25 mouse cellular contexts compared by ENCODE assay signal in genomic region chr11:72113296-72113695, GRCm38 (mm10). TPM values are rescaled to one million over a fixed set of nuclear protein-coding genes. Genes with fewer than 3 reads are reported as not detected.
DNase-seq lines count a peak whose midpoint lies in the region; ATAC-seq lines count a peak whose summit lies in the region.
"Had no signal": no experiment of that assay in that cellular context is flagged by ENCODE, and none has a peak within 500 bp of the region (broad histone marks: within the 10 kb centered on the region; RNA-seq: fewer than 3 reads in every experiment).

No protein-coding gene starts in this region.

- peaks cover 3% of the 10 kb centered on the region; the same call in 1 of the 2 replicates for H3K4me1 ChIP-seq in midbrain, embryonic 11.5 days (ENCODE audit: control insufficient read depth, insufficient read depth, low read length)
- no peaks in the 10 kb centered on the region for H3K4me1 ChIP-seq in midbrain, embryonic 14.5 days (ENCODE audit: control insufficient read depth, insufficient read depth, low read length)
- no peaks in the 10 kb centered on the region for H3K4me1 ChIP-seq in embryonic facial prominence, embryonic 10.5 days
- no peaks in the 10 kb centered on the region for H3K4me1 ChIP-seq in heart, embryonic 11.5 days (ENCODE audit: control insufficient read depth, insufficient read depth, low read length)
- H3K4me1 ChIP-seq: heart, embryonic 12.5 days; limb, embryonic 13.5 days; midbrain, embryonic 15.5 days; stomach, embryonic 15.5 days had no signal

- H3K9ac ChIP-seq in midbrain, embryonic 11.5 days (ENCODE audit: low read length) = no peak overlapping the region
- H3K9ac ChIP-seq in midbrain, embryonic 14.5 days (replicated peaks; ENCODE audit: low read length) = no peak overlapping the region
- no peak overlapping the region for H3K9ac ChIP-seq in heart, embryonic 11.5 days (ENCODE audit: low read depth, low read length)
- H3K9ac ChIP-seq: forebrain, postnatal 0 days; heart, embryonic 12.5 days; hindbrain, embryonic 14.5 days; limb, embryonic 13.5 days; liver, embryonic 14.5 days; midbrain, embryonic 15.5 days; stomach, embryonic 15.5 days had no signal

- H3K9me3 ChIP-seq in midbrain, embryonic 11.5 days (ENCODE audit: control insufficient read depth, low read length) = no peaks in the 10 kb centered on the region
- H3K9me3 ChIP-seq in midbrain, embryonic 14.5 days (ENCODE audit: control insufficient read depth, low read length) = no peaks in the 10 kb centered on the region
- H3K9me3 ChIP-seq in embryonic facial prominence, embryonic 10.5 days = no peaks in the 10 kb centered on the region
- H3K9me3 ChIP-seq in heart, embryonic 11.5 days (replicated peaks; ENCODE audit: control insufficient read depth, low read length) = no peaks in the 10 kb centered on the region
- H3K9me3 ChIP-seq: forebrain, embryonic 10.5 days; heart, embryonic 12.5 days; limb, embryonic 13.5 days; midbrain, embryonic 15.5 days; stomach, embryonic 15.5 days had no signal

- H3K27ac ChIP-seq in midbrain, embryonic 11.5 days (ENCODE audit: low read depth, low read length) = no peak overlapping the region
- no peak overlapping the region for H3K27ac ChIP-seq in midbrain, embryonic 14.5 days (replicated peaks; ENCODE audit: low read depth, low read length)
- H3K27ac ChIP-seq in embryonic facial prominence, embryonic 10.5 days (replicated peaks) = no peak overlapping the region
- H3K27ac ChIP-seq in heart, embryonic 11.5 days (ENCODE audit: low read depth, low read length) = no peak overlapping the region
- H3K27ac ChIP-seq: forebrain, embryonic 10.5 days; gastrocnemius, adult 2 months; hindbrain, embryonic 14.5 days; limb, embryonic 13.5 days; liver, embryonic 14.5 days; midbrain, embryonic 15.5 days; stomach, embryonic 15.5 days had no signal

- peak; percentile 54 for DNase-seq in embryo, embryonic 11 days
- DNase-seq in embryo, embryonic 9.5 days (ENCODE audit: extremely low spot score) = no peak
- DNase-seq in midbrain, embryonic 11.5 days (ENCODE audit: low spot score, missing footprints) = peak; percentile 78
- DNase-seq in midbrain, embryonic 14.5 days = no peak
- peak; percentile 25 for DNase-seq in embryonic facial prominence, embryonic 10.5 days (ENCODE audit: low spot score)
- DNase-seq in thymus, postnatal 36 days = no peak
- DNase-seq in lung, postnatal 36 days = no peak
- DNase-seq: B cell, adult 2 months; cerebellum, adult 2 months; forebrain, postnatal 0 days; gastrocnemius, adult 2 months; heart, postnatal 14 days; layer of hippocampus, adult 9-11 months; right cerebral cortex, postnatal 25 days; thymus, adult 18-20 months had no signal

- no peak for ATAC-seq in midbrain, embryonic 11.5 days (ENCODE audit: low FRiP score)
- ATAC-seq in midbrain, embryonic 14.5 days (ENCODE audit: low FRiP score, low TSS enrichment) = no peak
- ATAC-seq in heart, embryonic 11.5 days (replicated peaks; ENCODE audit: insufficient number of reproducible peaks, low FRiP score, low TSS enrichment) = no peak
- ATAC-seq: forebrain, postnatal 0 days; intestine, postnatal 0 days; lung, postnatal 0 days; midbrain, embryonic 15.5 days had no signal

- H3K27me3 ChIP-seq in midbrain, embryonic 11.5 days (ENCODE audit: control insufficient read depth, insufficient read depth, low read length) = no peaks in the 10 kb centered on the region
- H3K27me3 ChIP-seq in midbrain, embryonic 14.5 days (ENCODE audit: control insufficient read depth, insufficient read depth, low read length) = no peaks in the 10 kb centered on the region
- no peaks in the 10 kb centered on the region for H3K27me3 ChIP-seq in embryonic facial prominence, embryonic 10.5 days (replicated peaks; ENCODE audit: low read depth, poor library complexity, severe bottlenecking)
- no peaks in the 10 kb centered on the region for H3K27me3 ChIP-seq in heart, embryonic 11.5 days (ENCODE audit: control insufficient read depth, insufficient read depth, low read length)
- H3K27me3 ChIP-seq: heart, embryonic 12.5 days; limb, embryonic 13.5 days; midbrain, embryonic 15.5 days; stomach, embryonic 15.5 days had no signal

- no peak overlapping the region for H3K4me3 ChIP-seq in midbrain, embryonic 11.5 days (ENCODE audit: low read depth, low read length)
- no peak overlapping the region for H3K4me3 ChIP-seq in midbrain, embryonic 14.5 days (replicated peaks; ENCODE audit: low read depth, low read length)
- H3K4me3 ChIP-seq in embryonic facial prominence, embryonic 10.5 days = no peak overlapping the region
- H3K4me3 ChIP-seq in heart, embryonic 11.5 days (ENCODE audit: low read depth, low read length) = no peak overlapping the region
- H3K4me3 ChIP-seq: forebrain, embryonic 10.5 days; gastrocnemius, adult 2 months; heart, embryonic 12.5 days; limb, embryonic 13.5 days; midbrain, embryonic 15.5 days; stomach, embryonic 15.5 days had no signal

- 62% methylated on average over 4 of the region's 4 CpGs for WGBS in midbrain, embryonic 11.5 days
- 64% methylated on average over 4 of the region's 4 CpGs for WGBS in midbrain, embryonic 14.5 days
- 64% methylated on average over 4 of the region's 4 CpGs for WGBS in embryonic facial prominence, embryonic 10.5 days
- 52% methylated on average over 4 of the region's 4 CpGs for WGBS in heart, embryonic 11.5 days (ENCODE audit: insufficient replicate concordance)

- H3K36me3 ChIP-seq in midbrain, embryonic 11.5 days (ENCODE audit: control insufficient read depth, insufficient read depth, low read length) = no peaks in the 10 kb centered on the region
- no peaks in the 10 kb centered on the region for H3K36me3 ChIP-seq in midbrain, embryonic 14.5 days (ENCODE audit: control insufficient read depth, insufficient read depth, low read length)
- H3K36me3 ChIP-seq in embryonic facial prominence, embryonic 10.5 days (replicated peaks) = no peaks in the 10 kb centered on the region
- no peaks in the 10 kb centered on the region for H3K36me3 ChIP-seq in heart, embryonic 11.5 days (ENCODE audit: control insufficient read depth, insufficient read depth, low read length)
- H3K36me3 ChIP-seq: forebrain, embryonic 10.5 days; heart, embryonic 12.5 days; limb, embryonic 13.5 days; midbrain, embryonic 15.5 days; stomach, embryonic 15.5 days had no signal

- H3K4me2 ChIP-seq in midbrain, embryonic 11.5 days = no peak overlapping the region
- no peak overlapping the region for H3K4me2 ChIP-seq in midbrain, embryonic 14.5 days (ENCODE audit: low read length)
- H3K4me2 ChIP-seq in heart, embryonic 11.5 days = no peak overlapping the region
- H3K4me2 ChIP-seq: heart, embryonic 12.5 days; hindbrain, embryonic 14.5 days; limb, embryonic 13.5 days; midbrain, embryonic 15.5 days; stomach, embryonic 15.5 days had no signal

RNA-seq across cellular contexts. Expression of gene Pitpnm3, which starts 22.3 kb away (rescaled TPM):
- 0.56 and 0.99 TPM in 2 replicates for polyA plus RNA-seq in midbrain, embryonic 11.5 days (2014; fragmentation: Nextera tagmentation; extraction: Ambion mirVana)
- polyA plus RNA-seq in midbrain, embryonic 14.5 days (2014; fragmentation: Nextera tagmentation; extraction: Ambion mirVana) = 4.0 and 5.0 TPM in 2 replicates
- polyA plus RNA-seq in embryonic facial prominence, embryonic 10.5 days (2016; fragmentation: Nextera tagmentation; extraction: Ambion mirVana) = 0.23 and 0.24 TPM in 2 replicates
- polyA plus RNA-seq in heart, embryonic 11.5 days (2014; fragmentation: Nextera tagmentation; extraction: Ambion mirVana) = 0.07 and 0.14 TPM in 2 replicates

Comparison
In these comparisons a context has a peak if more than half of its experiments do, and no peak if none do; other contexts are left out.
1. DNase-seq: peak in embryo, embryonic 11 days (single experiment), midbrain, embryonic 11.5 days (single experiment) and embryonic facial prominence, embryonic 10.5 days (single experiment); none in embryo, embryonic 9.5 days (single experiment), midbrain, embryonic 14.5 days (single experiment), thymus, postnatal 36 days (0 of 2) and lung, postnatal 36 days (single experiment).